Mouse (Mus musculus) bone marrow, adult 2 months (tissue): ENCODE results near the gene Cit. TPM values are rescaled to one million over a fixed set of nuclear protein-coding genes. Genes with fewer than 3 reads are reported as not detected.

Source experiments
- H3K27ac ChIP-seq: fragments of 200-500 bp; 2 replicates; pipeline ENCODE4 v1.5.1; 2012; ENCODE audit warnings: low read depth, mild to moderate bottlenecking, control low read depth, inconsistent platforms, low read length; ENCODE audit not compliant: control insufficient read depth, poor library complexity, insufficient read depth
- H3K4me1 ChIP-seq: fragments of 200-500 bp; 2 replicates; pipeline ENCODE4 v1.6.1; 2011; ENCODE audit warnings: low read length; ENCODE audit not compliant: control insufficient read depth, insufficient read depth
- H3K4me3 ChIP-seq: fragments of 200-500 bp; replicated peaks from 2 replicates; pipeline ENCODE3; 2011; ENCODE audit warnings: mild to moderate bottlenecking, low read depth, low read length, control low read depth; ENCODE audit not compliant: control insufficient read depth
- CTCF ChIP-seq: fragments of 200-500 bp; IDR thresholded peaks from 2 replicates; pipeline ENCODE4 v1.5.1; 2011; ENCODE audit warnings: low read length, control low read depth; ENCODE audit not compliant: control insufficient read depth, insufficient read depth
- POLR2A ChIP-seq: fragments of 200-500 bp; IDR thresholded peaks from 2 replicates; pipeline ENCODE4 v1.6.1; 2011; ENCODE audit warnings: low read depth, mild to moderate bottlenecking, control low read depth, low read length, borderline replicate concordance; ENCODE audit not compliant: control insufficient read depth
- WGBS: fragments of 180-500 bp; shearing (Covaris S2); methylation state at CpG from one replicate; pipeline ENCODE4 v1.1.7; 2018; 5-methylcytosine and 5-hydroxymethylcytosine counted together
- polyA plus RNA-seq: library from polyadenylated mRNA; stranded (reverse); fragments of >200 nt; gene quantifications from 2 replicates; pipeline ENCODE4 v1.2.4, GENCODE M21; 2011; ENCODE audit warnings: low replicate concordance; ENCODE audit not compliant: missing spikeins, insufficient read depth, insufficient read length

The Cit gene
- polyA plus RNA-seq, 1 experiment = 76.2 TPM

DNA sequence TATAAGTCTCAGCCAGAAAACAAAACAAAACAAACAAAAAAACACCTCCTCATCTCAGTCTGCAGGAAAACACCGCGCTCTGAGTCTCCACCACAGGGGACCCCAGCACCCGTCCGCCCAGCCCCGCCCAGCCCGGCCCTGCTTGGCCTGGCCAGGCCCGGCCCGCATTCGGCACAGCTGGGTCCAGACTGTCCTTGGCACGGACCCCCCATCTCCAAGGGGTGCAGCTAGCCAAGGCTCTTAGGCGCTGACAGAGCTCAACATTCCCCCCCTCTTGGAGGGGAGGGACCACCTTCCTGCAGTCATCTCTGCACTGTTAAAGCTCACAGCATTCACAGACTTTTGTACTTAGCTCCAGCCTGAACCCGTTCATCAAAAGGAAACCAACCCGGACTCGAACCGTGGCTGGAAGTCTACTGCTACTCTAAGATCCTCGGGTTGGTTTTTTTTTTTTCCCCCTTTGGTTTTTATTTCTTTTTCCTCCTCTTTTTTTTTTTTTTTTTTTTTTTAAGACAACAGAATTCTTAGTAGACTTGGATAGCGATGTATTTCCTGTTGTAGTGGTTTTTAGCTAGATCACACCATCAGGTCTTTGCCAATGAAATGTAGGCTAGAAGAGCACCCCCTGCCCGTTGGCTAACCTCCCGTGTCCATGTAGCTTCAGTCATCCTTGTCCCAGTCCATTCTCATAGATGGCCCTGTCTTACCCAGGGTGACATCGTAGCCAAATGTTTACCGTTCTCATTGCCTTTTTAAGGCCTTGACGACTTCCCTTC lies 161.4 kb downstream of the Cit start:
- H3K27ac ChIP-seq = no peak overlapping the region
- TF ChIP-seq CTCF (no peak), POLR2A (no peak)
- no peak overlapping the region for H3K4me3 ChIP-seq
- H3K4me1 ChIP-seq = peaks cover 4% of the 10 kb centered on the region
- 91% methylated on average over 22 of the region's 22 CpGs for WGBS

DNA sequence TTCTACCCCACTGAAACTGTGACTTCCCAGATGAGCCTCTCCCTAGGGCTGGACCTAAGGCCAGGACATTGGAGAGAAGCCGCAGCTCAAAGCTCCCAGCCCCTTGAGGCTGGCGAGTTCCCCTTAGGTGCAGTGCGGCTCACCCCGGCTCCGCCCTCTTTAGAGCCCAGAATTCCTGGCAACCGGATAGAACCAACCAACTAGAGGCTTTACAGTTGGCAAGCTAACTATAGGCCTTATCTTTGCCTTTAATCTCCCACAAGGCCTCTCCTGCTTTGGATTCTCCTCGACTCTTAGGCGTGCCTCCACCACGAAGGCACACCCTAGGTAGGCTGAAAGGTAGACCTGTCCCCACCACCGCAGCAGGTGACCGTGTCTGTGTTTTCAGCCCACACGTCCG lies 162.6 kb downstream of the Cit start:
- no peak for TF ChIP-seq POLR2A
- no peak for TF ChIP-seq CTCF
- Histone ChIP-seq H3K4me1 (peaks cover 4% of the 10 kb centered on the region), H3K4me3 (no peak overlapping the region), H3K27ac (no peak overlapping the region)
- WGBS = 83% methylated on average over 13 of the region's 13 CpGs

DNA sequence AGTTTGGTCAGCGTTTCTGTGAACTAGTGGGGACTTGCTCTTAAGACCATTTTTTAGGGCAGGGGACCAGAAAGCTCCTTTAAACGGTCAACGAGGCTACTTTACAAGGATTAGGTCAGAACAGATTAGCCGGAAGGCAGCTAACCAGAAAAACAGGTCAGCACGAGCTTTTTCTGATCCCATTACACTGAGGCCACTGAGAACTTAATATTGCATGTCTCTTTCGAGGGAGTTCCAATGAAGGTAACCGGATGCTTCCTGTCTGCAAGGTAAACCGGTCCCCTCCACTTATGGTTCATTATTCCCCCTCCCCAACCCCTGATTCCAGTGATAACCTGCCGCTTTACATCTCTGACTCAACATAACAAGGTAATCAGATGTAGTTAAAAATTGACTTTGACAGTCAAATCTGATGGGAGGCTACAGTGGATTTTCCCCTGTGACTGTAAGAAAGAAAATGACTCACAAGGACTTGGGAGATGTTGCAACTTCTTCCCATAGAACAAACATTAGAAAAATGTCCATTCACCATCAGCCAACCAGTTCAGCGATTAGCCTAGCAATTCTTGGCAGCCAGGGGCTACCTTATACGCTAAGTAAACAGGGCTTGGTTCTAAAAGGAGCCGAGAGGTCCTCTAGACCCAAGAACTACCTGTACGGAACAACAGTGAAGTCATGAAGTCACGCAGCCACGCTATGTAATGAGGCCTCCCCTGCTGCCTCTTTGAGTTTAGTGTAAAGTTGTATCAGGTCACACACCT lies 164.2 kb downstream of the Cit start:
- TF ChIP-seq POLR2A (no peak), CTCF (no peak)
- no peak overlapping the region for H3K4me3 ChIP-seq
- no peaks in the 10 kb centered on the region for H3K4me1 ChIP-seq
- H3K27ac ChIP-seq = no peak overlapping the region
- WGBS = 92% methylated on average over 15 of the region's 15 CpGs

DNA sequence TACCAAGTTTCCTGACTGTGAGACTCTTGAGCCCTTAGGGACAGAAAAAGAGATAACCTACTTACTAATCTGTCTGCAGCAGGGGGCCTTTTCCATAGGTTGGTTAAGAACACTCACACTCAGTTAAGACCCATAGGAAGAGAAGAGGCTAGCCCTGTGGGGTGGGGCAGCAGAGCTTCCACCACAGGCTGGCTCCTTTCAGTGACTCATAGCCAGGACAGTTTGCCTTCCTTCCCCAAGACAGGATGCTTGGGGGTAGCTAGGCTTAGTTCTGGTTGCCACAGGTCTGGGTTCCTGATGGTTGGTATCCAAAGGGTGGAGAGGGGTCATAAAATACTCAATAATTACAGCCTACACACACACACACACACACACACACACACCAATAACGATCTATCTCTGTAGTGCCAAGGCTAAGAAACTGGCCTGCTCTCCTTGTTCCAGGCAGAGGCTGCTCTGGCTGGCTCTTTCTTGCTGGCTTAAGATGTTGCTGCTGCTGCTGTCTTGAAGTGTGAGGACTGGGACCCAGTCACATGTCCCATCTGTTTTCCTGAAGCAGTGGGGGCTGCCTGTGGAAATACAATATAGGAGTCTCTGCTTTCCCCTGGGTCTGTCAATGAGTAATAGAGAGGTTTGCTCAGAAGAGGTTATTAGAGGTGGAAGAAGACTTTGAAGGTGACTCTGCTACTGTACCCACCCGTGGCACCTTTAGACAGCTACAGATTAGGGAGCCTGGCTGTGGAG lies 165.0 kb downstream of the Cit start:
- H3K4me3 ChIP-seq = no peak overlapping the region
- no peak for TF ChIP-seq CTCF
- TF ChIP-seq POLR2A = no peak
- no peaks in the 10 kb centered on the region for H3K4me1 ChIP-seq
- no peak overlapping the region for H3K27ac ChIP-seq
- 72% methylated on average over 2 of the region's 2 CpGs for WGBS

DNA sequence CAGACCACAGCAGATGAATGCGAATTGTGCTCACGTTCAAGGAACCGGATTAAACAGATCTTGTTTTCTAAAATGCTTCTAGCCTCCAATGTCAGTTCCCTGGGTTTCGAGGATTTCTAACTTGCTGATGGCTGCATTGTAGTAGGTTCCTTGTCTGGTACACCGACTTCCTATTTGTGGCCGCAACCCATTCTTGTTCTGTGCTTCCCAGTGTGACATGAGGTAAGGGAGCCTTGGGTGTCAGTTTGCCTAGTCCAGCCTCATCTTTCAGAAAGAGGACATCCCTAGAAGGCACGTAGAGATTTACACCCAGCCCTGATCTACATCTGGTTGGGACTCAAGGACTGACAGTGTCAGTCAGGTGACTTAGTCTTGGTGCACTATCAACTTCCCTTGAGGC lies 166.6 kb downstream of the Cit start:
- Histone ChIP-seq H3K4me3 (no peak overlapping the region), H3K4me1 (no peaks in the 10 kb centered on the region), H3K27ac (no peak overlapping the region)
- 52% methylated on average over 7 of the region's 7 CpGs for WGBS
- no peak for TF ChIP-seq CTCF
- TF ChIP-seq POLR2A = no peak

DNA sequence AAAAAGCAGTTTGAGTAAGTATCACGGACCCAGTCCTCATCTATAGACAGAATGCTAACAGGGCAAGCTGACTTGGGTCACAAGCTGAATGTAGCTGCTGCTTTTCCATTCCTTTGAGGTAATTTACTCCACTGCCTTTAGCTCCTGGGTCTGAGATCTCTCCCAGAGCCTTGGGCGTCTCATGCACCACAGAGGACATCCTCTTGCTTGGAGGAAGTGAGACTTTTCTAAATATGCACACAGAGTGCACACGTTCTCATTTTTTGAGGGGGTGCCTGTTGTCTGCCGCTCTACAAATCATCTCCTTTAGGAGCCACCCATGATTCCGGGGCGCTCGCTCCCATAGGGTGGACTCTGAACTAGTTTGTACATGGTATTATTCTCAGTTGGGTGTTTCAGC lies 167.4 kb downstream of the Cit start:
- WGBS = 66% methylated on average over 7 of the region's 7 CpGs
- no peak overlapping the region for H3K27ac ChIP-seq
- TF ChIP-seq POLR2A (no peak), CTCF (no peak)

DNA sequence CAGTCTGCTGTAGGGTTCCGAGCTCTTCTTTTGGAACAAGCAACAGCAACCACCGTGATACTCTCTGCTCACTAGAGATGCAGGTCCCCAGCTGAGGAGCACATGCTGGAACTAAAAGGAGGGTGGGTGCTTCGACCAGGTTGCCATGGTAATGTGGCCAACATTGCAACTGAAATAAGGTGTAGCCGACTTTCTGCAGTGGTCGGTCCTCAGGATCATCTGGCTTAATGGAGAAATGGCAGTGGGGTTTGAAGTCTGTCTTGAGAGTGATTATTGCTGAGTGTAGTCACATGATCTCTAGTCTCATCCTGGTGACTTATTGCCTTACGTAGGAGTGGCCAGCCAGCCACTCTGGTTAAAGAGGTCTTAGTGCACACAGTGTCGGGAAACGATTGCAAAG lies 168.7 kb downstream of the Cit start:
- TF ChIP-seq CTCF (no peak), POLR2A (no peak)
- Histone ChIP-seq H3K4me3 (no peak overlapping the region), H3K4me1 (no peaks in the 10 kb centered on the region), H3K27ac (no peak overlapping the region)
- whole genome bisulfite sequencing = 83% methylated on average over 8 of the region's 8 CpGs

More for the DNA sequence above, 167.4 kb downstream of the Cit start:
- H3K4me3 ChIP-seq = no peak overlapping the region
- H3K4me1 ChIP-seq = no peaks in the 10 kb centered on the region

DNA sequence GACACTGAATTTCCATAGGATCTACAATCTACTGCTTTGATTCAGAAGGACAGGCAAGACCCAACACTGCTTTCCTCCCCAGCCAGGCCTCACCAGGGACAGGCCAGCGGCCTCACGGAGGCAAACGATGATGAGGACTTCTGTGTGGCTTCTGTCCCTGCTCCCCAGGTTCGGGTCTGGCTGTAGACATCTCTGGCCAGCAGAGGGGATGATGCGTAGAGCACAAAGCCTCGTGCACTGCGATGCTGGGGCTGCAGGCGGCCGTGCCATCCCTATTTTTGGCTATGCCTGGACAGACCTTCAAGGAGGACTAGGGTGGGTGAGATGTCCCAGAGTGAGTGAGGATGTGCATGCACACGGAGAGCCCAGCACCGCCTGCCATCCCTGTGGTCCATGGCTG lies 169.2 kb downstream of the Cit start:
- H3K4me1 ChIP-seq = no peaks in the 10 kb centered on the region

DNA sequence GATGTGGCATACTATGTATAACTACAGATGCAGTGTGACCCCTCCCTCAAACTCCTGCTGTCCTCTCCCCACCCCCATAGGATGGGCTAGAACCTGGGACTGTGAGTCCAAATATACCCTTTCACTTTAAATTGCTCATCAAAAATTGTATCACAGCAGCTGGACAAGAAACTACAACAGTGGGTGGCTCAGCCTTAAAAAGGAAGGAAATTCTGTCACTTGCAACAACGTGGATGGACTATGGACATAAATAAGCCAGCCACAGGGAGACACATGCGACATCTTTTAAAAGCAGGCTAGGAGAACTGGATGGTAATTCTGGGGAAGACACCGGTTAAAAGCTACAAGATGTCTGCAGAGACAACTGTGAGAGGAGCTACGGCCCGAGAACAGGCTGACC lies 171.5 kb downstream of the Cit start:
- H3K4me1 ChIP-seq = no peaks in the 10 kb centered on the region
- H3K4me3 ChIP-seq = no peak overlapping the region
- TF ChIP-seq POLR2A (no peak), CTCF (no peak)
- WGBS = 81% methylated on average over 5 of the region's 5 CpGs
- H3K27ac ChIP-seq = no peak overlapping the region

More for the DNA sequence above, 169.2 kb downstream of the Cit start:
- TF ChIP-seq POLR2A = no peak
- TF ChIP-seq CTCF = no peak
- 94% methylated on average over 11 of the region's 11 CpGs for WGBS
- H3K27ac ChIP-seq = no peak overlapping the region
- H3K4me3 ChIP-seq = no peak overlapping the region
